Mouse (Mus musculus) C2C12 (cell line): ENCODE results near the gene Cdkl4.

ENCODE experiments used
- CEBPB ChIP-seq: IDR thresholded peaks from one replicate; pipeline ENCODE4 v1.6.1; 2011; ENCODE audit warnings: low read depth, mild to moderate bottlenecking, control low read depth, moderate library complexity
- CTCF ChIP-seq: IDR thresholded peaks from one replicate; pipeline ENCODE4 v1.5.1; 2011; ENCODE audit not compliant: control insufficient read depth, insufficient read depth, insufficient read length
- FOSL1 ChIP-seq: IDR thresholded peaks from one replicate; pipeline ENCODE4 v1.8.0; 2011; ENCODE audit warnings: mild to moderate bottlenecking, low read length; ENCODE audit not compliant: poor library complexity, insufficient read depth, severe bottlenecking
- MAX ChIP-seq: IDR thresholded peaks from one replicate; pipeline ENCODE4 v1.6.1; 2011; ENCODE audit warnings: mild to moderate bottlenecking, control low read depth
- MYOD1 ChIP-seq: IDR thresholded peaks from one replicate; pipeline ENCODE4 v1.6.1; 2011; ENCODE audit warnings: low read depth; ENCODE audit not compliant: control insufficient read depth, insufficient read length
- MYOG ChIP-seq: IDR thresholded peaks from one replicate; pipeline ENCODE4 v1.6.1; 2011; ENCODE audit not compliant: control insufficient read depth, insufficient read length; ENCODE audit errors: extremely low read depth
- USF1 ChIP-seq: IDR thresholded peaks from one replicate; pipeline ENCODE4 v1.6.1; 2011; ENCODE audit warnings: low read depth, mild to moderate bottlenecking, control low read depth, moderate library complexity

DNA sequence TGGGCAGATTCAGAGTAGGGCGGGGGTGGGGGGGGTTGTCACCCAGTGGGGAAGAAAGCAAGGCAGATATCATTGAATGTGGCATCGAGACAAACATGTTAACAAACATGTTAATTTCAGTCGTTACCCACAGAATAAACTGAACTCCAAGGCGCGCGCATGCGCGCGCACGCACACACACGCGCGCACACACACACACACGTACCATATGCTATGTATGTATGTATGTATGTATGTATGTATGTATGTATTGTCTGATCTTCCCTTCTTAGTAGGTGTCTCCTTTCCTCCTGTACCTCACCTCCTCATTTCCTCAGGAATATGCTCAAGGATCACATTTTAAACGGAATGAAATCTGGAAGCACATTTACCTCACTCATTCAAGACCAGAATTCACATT lies at the start of gene Cdkl4:
- TF ChIP-seq CTCF = no peak
- no peak for TF ChIP-seq CEBPB
- TF ChIP-seq USF1 = no peak
- TF ChIP-seq MYOD1 = no peak
- no peak for TF ChIP-seq MYOG
- TF ChIP-seq FOSL1 = no peak
- TF ChIP-seq MAX = no peak
